Mouse (Mus musculus): ENCODE measurements at regions not wholly inside any gene's neighbourhood (a gene's known extent, or its start where the extent isn't known, plus 50 kb on each side); places are given as distances from the start of the nearest gene placed in this dataset.

- 72% methylated on average over 5 of the region's 5 CpGs for WGBS (ENCODE audit: insufficient replicate concordance)
- no peaks in the 10 kb centered on the region for H3K9me3 ChIP-seq (ENCODE audit: low read length)
- TF ChIP-seq EP300 (IDR thresholded peaks at IDR 0.05; ENCODE audit: low read depth): no peak
- no peak for TF ChIP-seq CTCF (IDR thresholded peaks at IDR 0.05; ENCODE audit: low read depth)
- no peak for DNase-seq
- H3K9ac ChIP-seq (replicated peaks): no peak overlapping the region
- H3K4me3 ChIP-seq (ENCODE audit: low read depth, low read length): no peak overlapping the region
- no peaks in the 10 kb centered on the region for H3K27me3 ChIP-seq (ENCODE audit: insufficient read depth, low read length)
- no peak overlapping the region for H3K4me2 ChIP-seq (ENCODE audit: low read depth, low read length)
- ATAC-seq: peak; percentile 33; the same call in 1 of the 2 replicates
- no peaks in the 10 kb centered on the region for H3K36me3 ChIP-seq (replicated peaks; ENCODE audit: insufficient read depth, low read length)
- no peaks in the 10 kb centered on the region for H3K4me1 ChIP-seq (ENCODE audit: insufficient read depth)
- no peak overlapping the region for H3K27ac ChIP-seq (ENCODE audit: low read depth)
These were observed 67.0 kb upstream of the Sept5 start for GRCm38 (mm10) chr16:18696820-18697168.

GRCm38 (mm10) chr16:18704126-18704525, 72.5 kb upstream of the Cldn5 start:
- Histone ChIP-seq H3K36me3 (replicated peaks; ENCODE audit: insufficient read depth, low read length) (no peaks in the 10 kb centered on the region), H3K4me1 (ENCODE audit: insufficient read depth) (no peaks in the 10 kb centered on the region), H3K9me3 (ENCODE audit: low read length) (no peaks in the 10 kb centered on the region), H3K27me3 (ENCODE audit: insufficient read depth, low read length) (no peaks in the 10 kb centered on the region), H3K9ac (replicated peaks) (no peak overlapping the region), H3K27ac (ENCODE audit: low read depth) (no peak overlapping the region; the same call in 1 of the 2 replicates), H3K4me3 (ENCODE audit: low read depth, low read length) (no peak overlapping the region), H3K4me2 (ENCODE audit: low read depth, low read length) (no peak overlapping the region)
- ATAC-seq (no peak), DNase-seq (no peak)
- TF ChIP-seq EP300 (IDR thresholded peaks at IDR 0.05; ENCODE audit: low read depth): no peak
- TF ChIP-seq CTCF (IDR thresholded peaks at IDR 0.05; ENCODE audit: low read depth): no peak
- WGBS (ENCODE audit: insufficient replicate concordance): 45% methylated on average over 9 of the region's 9 CpGs

GRCm38 (mm10) chr16:18705028-18705648, 71.5 kb upstream of the Cldn5 start:
- no peak overlapping the region for H3K4me3 ChIP-seq (ENCODE audit: low read depth, low read length)
- H3K4me2 ChIP-seq (ENCODE audit: low read depth, low read length): no peak overlapping the region
- no peak overlapping the region for H3K9ac ChIP-seq (replicated peaks)
- 47% methylated on average over 9 of the region's 9 CpGs for WGBS (ENCODE audit: insufficient replicate concordance)
- no peaks in the 10 kb centered on the region for H3K4me1 ChIP-seq (ENCODE audit: insufficient read depth)
- DNase-seq: no peak
- TF ChIP-seq EP300 (IDR thresholded peaks at IDR 0.05; ENCODE audit: low read depth) (no peak), CTCF (IDR thresholded peaks at IDR 0.05; ENCODE audit: low read depth) (no peak)
- no peaks in the 10 kb centered on the region for H3K36me3 ChIP-seq (replicated peaks; ENCODE audit: insufficient read depth, low read length)
- ATAC-seq: 0 out of 2 replicates have a peak, but pooled peaks have one; percentile 31
- no peak overlapping the region for H3K27ac ChIP-seq (ENCODE audit: low read depth)
- no peaks in the 10 kb centered on the region for H3K9me3 ChIP-seq (ENCODE audit: low read length)
- H3K27me3 ChIP-seq (ENCODE audit: insufficient read depth, low read length): no peaks in the 10 kb centered on the region

- Histone ChIP-seq H3K4me2 (ENCODE audit: low read depth, low read length) (no peak overlapping the region), H3K9me3 (ENCODE audit: low read length) (no peaks in the 10 kb centered on the region), H3K4me1 (ENCODE audit: insufficient read depth) (peaks cover 5% of the 10 kb centered on the region; the same call in 1 of the 2 replicates), H3K36me3 (replicated peaks; ENCODE audit: insufficient read depth, low read length) (no peaks in the 10 kb centered on the region), H3K9ac (replicated peaks) (no peak overlapping the region), H3K4me3 (ENCODE audit: low read depth, low read length) (no peak overlapping the region), H3K27ac (ENCODE audit: low read depth) (no peak overlapping the region), H3K27me3 (ENCODE audit: insufficient read depth, low read length) (no peaks in the 10 kb centered on the region)
- 63% methylated on average over 1 of the region's 1 CpGs for WGBS (ENCODE audit: insufficient replicate concordance)
- ATAC-seq (peak; percentile 87), DNase-seq (no peak)
- TF ChIP-seq EP300 (IDR thresholded peaks at IDR 0.05; ENCODE audit: low read depth): no peak
- no peak for TF ChIP-seq CTCF (IDR thresholded peaks at IDR 0.05; ENCODE audit: low read depth)
These were observed 65.0 kb upstream of the Cldn5 start for GRCm38 (mm10) chr16:18711637-18712125.

GRCm38 (mm10) chr16:18713017-18713416, 63.6 kb upstream of the Cldn5 start:
- no peaks in the 10 kb centered on the region for H3K36me3 ChIP-seq (replicated peaks; ENCODE audit: insufficient read depth, low read length)
- TF ChIP-seq EP300 (IDR thresholded peaks at IDR 0.05; ENCODE audit: low read depth) (no peak), CTCF (IDR thresholded peaks at IDR 0.05; ENCODE audit: low read depth) (no peak)
- WGBS (ENCODE audit: insufficient replicate concordance): 48% methylated on average over 5 of the region's 5 CpGs
- no peaks in the 10 kb centered on the region for H3K9me3 ChIP-seq (ENCODE audit: low read length)
- H3K27ac ChIP-seq (ENCODE audit: low read depth): no peak overlapping the region
- ATAC-seq (peak; percentile 78), DNase-seq (no peak)
- no peak overlapping the region for H3K4me2 ChIP-seq (ENCODE audit: low read depth, low read length)
- H3K4me3 ChIP-seq (ENCODE audit: low read depth, low read length): no peak overlapping the region
- H3K27me3 ChIP-seq (ENCODE audit: insufficient read depth, low read length): no peaks in the 10 kb centered on the region
- no peak overlapping the region for H3K9ac ChIP-seq (replicated peaks)
- peaks cover 6% of the 10 kb centered on the region; the same call in 1 of the 2 replicates for H3K4me1 ChIP-seq (ENCODE audit: insufficient read depth)

- no peak for ATAC-seq
- H3K27me3 ChIP-seq (ENCODE audit: insufficient read depth, low read length): no peaks in the 10 kb centered on the region
- no peak overlapping the region for H3K27ac ChIP-seq (ENCODE audit: low read depth)
- 58% methylated on average over 3 of the region's 3 CpGs for WGBS (ENCODE audit: insufficient replicate concordance)
- H3K4me2 ChIP-seq (ENCODE audit: low read depth, low read length): no peak overlapping the region
- no peak overlapping the region for H3K4me3 ChIP-seq (ENCODE audit: low read depth, low read length)
- H3K36me3 ChIP-seq (replicated peaks; ENCODE audit: insufficient read depth, low read length): no peaks in the 10 kb centered on the region
- H3K9me3 ChIP-seq (ENCODE audit: low read length): no peaks in the 10 kb centered on the region
- no peak for DNase-seq
- TF ChIP-seq CTCF (IDR thresholded peaks at IDR 0.05; ENCODE audit: low read depth): no peak
- no peak for TF ChIP-seq EP300 (IDR thresholded peaks at IDR 0.05; ENCODE audit: low read depth)
- H3K4me1 ChIP-seq (ENCODE audit: insufficient read depth): peaks cover 8% of the 10 kb centered on the region; the same call in 1 of the 2 replicates
- no peak overlapping the region for H3K9ac ChIP-seq (replicated peaks)
These were observed 61.3 kb upstream of the Cldn5 start for GRCm38 (mm10) chr16:18715381-18715780.
